Mouse (Mus musculus): Measurements from ENCODE around the gene Tpgs1.

DNA sequence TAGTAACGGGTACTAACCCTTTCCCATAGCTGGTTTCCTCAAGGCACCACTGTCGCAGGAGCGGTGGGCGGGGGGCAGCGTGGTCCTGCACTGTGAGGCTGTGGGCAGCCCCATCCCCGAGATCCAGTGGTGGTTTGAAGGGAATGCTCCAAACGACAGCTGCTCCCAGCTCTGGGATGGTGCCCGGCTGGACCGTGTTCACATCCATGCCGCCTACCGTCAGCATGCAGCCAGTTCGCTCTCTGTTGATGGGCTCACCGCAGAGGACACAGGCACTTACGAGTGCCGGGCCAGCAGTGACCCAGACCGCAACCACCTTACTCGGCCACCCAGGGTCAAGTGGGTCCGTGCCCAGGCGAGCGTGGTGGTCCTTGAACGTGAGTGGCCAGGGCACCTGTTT lies 39.5 kb downstream of the Tpgs1 start:
- no peak for TF ChIP-seq POLR2A (IDR thresholded peaks at IDR 0.05; ENCODE audit: low read depth, low read length)
- TF ChIP-seq CTCF (conservative IDR thresholded peaks at IDR 0.05; ENCODE audit: insufficient read depth, insufficient read length, low read depth, low read length), result no peak

Data from kidney, adult 2 months (tissue).